Mouse (Mus musculus) forebrain, embryonic 16.5 days (tissue): Measurements from ENCODE around the gene Rabl3. TPM values are rescaled to one million over a fixed set of nuclear protein-coding genes. Genes with fewer than 3 reads are reported as not detected.
A peak's percentile ranks its signal among the peaks of the same experiment; 100 is the strongest.

Source experiments
- ATAC-seq: fragments of 200-750 bp; cut with Nextera tagmentation; 2 replicates; pipeline ENCODE4 v1.8.0; 2017; ENCODE audit warnings: mild to moderate bottlenecking, moderate library complexity
- H3K27ac ChIP-seq: fragments of 300-500 bp; sonication (generic); 2 replicates; pipeline ENCODE4 v1.5.1; 2014; ENCODE audit warnings: low read length, control low read depth
- H3K27me3 ChIP-seq: fragments of 300-500 bp; sonication (generic); replicated peaks from 2 replicates; pipeline ENCODE4 v1.6.1; 2014; ENCODE audit warnings: low read length; ENCODE audit not compliant: control insufficient read depth, insufficient read depth
- H3K36me3 ChIP-seq: fragments of 300-500 bp; sonication (generic); 2 replicates; pipeline ENCODE4 v1.6.1; 2014; ENCODE audit not compliant: control insufficient read depth, insufficient read depth
- H3K4me1 ChIP-seq: fragments of 300-500 bp; sonication (generic); replicated peaks from 2 replicates; pipeline ENCODE4 v1.6.1; 2014; ENCODE audit warnings: low read length; ENCODE audit not compliant: control insufficient read depth, insufficient read depth
- H3K4me2 ChIP-seq: fragments of 300-500 bp; sonication (generic); 2 replicates; pipeline ENCODE4 v1.6.1; 2014; ENCODE audit warnings: mild to moderate bottlenecking, low read length, control low read depth
- H3K4me3 ChIP-seq: fragments of 300-500 bp; sonication (generic); replicated peaks from 2 replicates; pipeline ENCODE4 v1.5.1; 2014; ENCODE audit warnings: mild to moderate bottlenecking, low read length, control low read depth
- H3K9ac ChIP-seq: fragments of 300-500 bp; sonication (generic); replicated peaks from 2 replicates; pipeline ENCODE4 v1.6.1; 2014; ENCODE audit warnings: low read depth, low read length, control low read depth
- H3K9me3 ChIP-seq: fragments of 300-500 bp; sonication (generic); 2 replicates; pipeline ENCODE4 v1.6.1; 2016; ENCODE audit warnings: low read length; ENCODE audit not compliant: control insufficient read depth
- WGBS: fragments of 180-500 bp; shearing (Covaris S2); extraction: QIAGEN DNeasy Blood & Tissue Kit; methylation state at CpG from one replicate; pipeline ENCODE4 v1.1.7; 2014; 5-methylcytosine and 5-hydroxymethylcytosine counted together
- polyA plus RNA-seq: library from polyadenylated mRNA; unstranded; fragments of >200 nt; fragmentation: Nextera tagmentation; extraction: Ambion mirVana; gene quantifications from 2 replicates; pipeline ENCODE4 v1.2.1, GENCODE M21; 2015

The Rabl3 gene
- polyA plus RNA-seq, 1 experiment from 2014 or later, result 16.6 TPM

- no peak overlapping the region for H3K27ac ChIP-seq
- WGBS, result 71% methylated on average over 12 of the region's 12 CpGs
- H3K4me1 ChIP-seq, result peaks cover 6% of the 10 kb centered on the region
- peak; percentile 51 for ATAC-seq
- no peak overlapping the region for H3K4me3 ChIP-seq
- no peaks in the 10 kb centered on the region for H3K36me3 ChIP-seq
- no peaks in the 10 kb centered on the region for H3K27me3 ChIP-seq
- no peak overlapping the region for H3K4me2 ChIP-seq
- no peak overlapping the region for H3K9ac ChIP-seq
- H3K9me3 ChIP-seq, result no peaks in the 10 kb centered on the region
Observed at GRCm38 (mm10) chr16:37567113-37568050, 27.7 kb downstream of the Rabl3 start.

GRCm38 (mm10) chr16:37571554-37571953 lies 31.9 kb downstream of the Rabl3 start:
- peaks cover 1% of the 10 kb centered on the region for H3K4me1 ChIP-seq
- H3K4me3 ChIP-seq, result no peak overlapping the region
- 0 out of 2 replicates have a peak, but pooled peaks cover 2% of the 10 kb centered on the region for H3K36me3 ChIP-seq
- WGBS, result 52% methylated on average over 3 of the region's 3 CpGs
- H3K27me3 ChIP-seq, result no peaks in the 10 kb centered on the region
- no peak overlapping the region for H3K27ac ChIP-seq
- no peak overlapping the region for H3K9ac ChIP-seq
- H3K9me3 ChIP-seq, result peaks cover 3% of the 10 kb centered on the region; the same call in 1 of the 2 replicates
- no peak overlapping the region for H3K4me2 ChIP-seq
- no peak for ATAC-seq

GRCm38 (mm10) chr16:37572117-37572754 lies 32.6 kb downstream of the Rabl3 start:
- 85% methylated on average over 12 of the region's 12 CpGs for WGBS
- H3K27me3 ChIP-seq, result no peaks in the 10 kb centered on the region
- H3K9me3 ChIP-seq, result peaks cover 3% of the 10 kb centered on the region; the same call in 1 of the 2 replicates
- H3K27ac ChIP-seq, result no peak overlapping the region
- H3K4me1 ChIP-seq, result no peaks in the 10 kb centered on the region; the same call in 1 of the 2 replicates
- H3K36me3 ChIP-seq, result 0 out of 2 replicates have a peak, but pooled peaks cover 2% of the 10 kb centered on the region
- H3K4me3 ChIP-seq, result no peak overlapping the region
- H3K4me2 ChIP-seq, result no peak overlapping the region
- H3K9ac ChIP-seq, result no peak overlapping the region
- ATAC-seq, result no peak

- H3K27ac ChIP-seq, result no peak overlapping the region
- peaks cover 3% of the 10 kb centered on the region; the same call in 1 of the 2 replicates for H3K9me3 ChIP-seq
- WGBS, result 95% methylated on average over 5 of the region's 5 CpGs
- H3K4me1 ChIP-seq, result no peaks in the 10 kb centered on the region
- no peak overlapping the region for H3K9ac ChIP-seq
- no peak overlapping the region for H3K4me2 ChIP-seq
- H3K36me3 ChIP-seq, result 0 out of 2 replicates have a peak, but pooled peaks cover 2% of the 10 kb centered on the region
- no peak overlapping the region for H3K4me3 ChIP-seq
- ATAC-seq, result no peak
- H3K27me3 ChIP-seq, result no peaks in the 10 kb centered on the region
Observed at GRCm38 (mm10) chr16:37573061-37573460, 33.4 kb downstream of the Rabl3 start.

GRCm38 (mm10) chr16:37575325-37575724 lies 35.6 kb downstream of the Rabl3 start:
- Histone ChIP-seq H3K27ac (no peak overlapping the region), H3K27me3 (no peaks in the 10 kb centered on the region), H3K9me3 (peaks cover 3% of the 10 kb centered on the region; the same call in 1 of the 2 replicates), H3K9ac (no peak overlapping the region), H3K36me3 (0 out of 2 replicates have a peak, but pooled peaks cover 2% of the 10 kb centered on the region), H3K4me2 (no peak overlapping the region), H3K4me3 (no peak overlapping the region), H3K4me1 (no peaks in the 10 kb centered on the region)
- peak; percentile 33; the same call in 1 of the 2 replicates for ATAC-seq
- 71% methylated on average over 1 of the region's 3 CpGs for WGBS

GRCm38 (mm10) chr16:37579591-37579990 lies 39.9 kb downstream of the Rabl3 start:
- ATAC-seq, result no peak
- no peak overlapping the region for H3K9ac ChIP-seq
- H3K9me3 ChIP-seq, result no peaks in the 10 kb centered on the region
- H3K4me1 ChIP-seq, result peaks cover 17% of the 10 kb centered on the region
- no peak overlapping the region for H3K4me3 ChIP-seq
- H3K27ac ChIP-seq, result no peak overlapping the region
- 88% methylated on average over 1 of the region's 1 CpGs for WGBS
- no peaks in the 10 kb centered on the region for H3K36me3 ChIP-seq
- H3K4me2 ChIP-seq, result no peak overlapping the region
- no peaks in the 10 kb centered on the region for H3K27me3 ChIP-seq

- H3K27me3 ChIP-seq, result no peaks in the 10 kb centered on the region
- no peak within 1 kb of the TSS for H3K27ac ChIP-seq
- 79% methylated on average over 4 of the region's 4 CpGs for WGBS
- H3K9me3 ChIP-seq, result no peaks in the 10 kb centered on the region
- H3K4me1 ChIP-seq, result peaks cover 19% of the 10 kb centered on the region
- H3K4me2 ChIP-seq, result no peak within 1 kb of the TSS
- no peak within 1 kb of the TSS for H3K4me3 ChIP-seq
- no peak within 1 kb of the TSS for H3K9ac ChIP-seq
- ATAC-seq, result no peak
- H3K36me3 ChIP-seq, result no peaks in the 10 kb centered on the region
Observed at GRCm38 (mm10) chr16:37579994-37580393, 40.3 kb downstream of the Rabl3 start, which contains the start of gene Hgd. TSS of gene Hgd (plus strand) at chr16:37580153.

GRCm38 (mm10) chr16:37580651-37581050 lies 41.0 kb downstream of the Rabl3 start:
- 86% methylated on average over 4 of the region's 4 CpGs for WGBS

GRCm38 (mm10) chr16:37581901-37582300 lies 42.2 kb downstream of the Rabl3 start:
- Histone ChIP-seq H3K4me1 (peaks cover 21% of the 10 kb centered on the region), H3K9me3 (no peaks in the 10 kb centered on the region), H3K36me3 (no peaks in the 10 kb centered on the region), H3K27ac (no peak overlapping the region), H3K4me2 (no peak overlapping the region), H3K9ac (no peak overlapping the region), H3K27me3 (no peaks in the 10 kb centered on the region), H3K4me3 (no peak overlapping the region)
- WGBS, result 35% methylated on average over 3 of the region's 3 CpGs
- no peak for ATAC-seq

More at GRCm38 (mm10) chr16:37580651-37581050, 41.0 kb downstream of the Rabl3 start:
- Histone ChIP-seq H3K9me3 (no peaks in the 10 kb centered on the region), H3K27me3 (no peaks in the 10 kb centered on the region), H3K4me3 (no peak overlapping the region), H3K4me1 (peaks cover 21% of the 10 kb centered on the region), H3K27ac (no peak overlapping the region), H3K36me3 (no peaks in the 10 kb centered on the region), H3K9ac (no peak overlapping the region), H3K4me2 (no peak overlapping the region)
- ATAC-seq, result no peak
